Mouse (Mus musculus) CD4-positive helper T cell, adult 2 months (primary cell): ENCODE results near the gene 9030612E09Rik.

Experiments used
- DNase-seq: peaks from one replicate; pipeline ENCODE4 v3.0.0-alpha.2; 2012; ENCODE audit warnings: low read depth, missing footprints, low spot score

Gene 9030612E09Rik

GRCm38 (mm10) chr10:43174326-43175155 lies at the start of gene 9030612E09Rik, which contains the start of gene Sobp:
Gene 9030612E09Rik, plus strand, starts transcription at chr10:43174704.
Gene Sobp, minus strand, starts transcription at chr10:43174530.
- no peak for DNase-seq

DNA sequence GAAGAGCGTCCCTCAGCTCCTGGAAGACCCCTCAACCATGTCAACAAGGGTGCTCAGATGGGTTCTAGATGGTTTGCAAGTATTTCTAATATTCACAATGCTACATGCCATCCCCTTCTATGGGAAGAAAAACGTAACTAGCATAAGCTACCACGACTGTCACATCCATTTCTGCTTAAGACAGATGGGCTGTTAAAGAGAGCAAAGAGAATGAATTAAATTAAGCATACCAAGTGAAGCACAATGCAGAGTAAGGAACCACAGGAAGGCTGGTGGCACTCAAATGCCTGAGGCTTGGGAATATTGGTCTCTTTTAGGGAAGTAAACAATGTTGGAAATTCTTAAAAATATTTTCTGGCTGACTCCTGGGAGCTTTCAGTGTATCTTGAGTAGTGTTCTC lies 45.8 kb upstream of the 9030612E09Rik start:
- no peak for DNase-seq

- no peak for DNase-seq
These were observed 40.5 kb upstream of the 9030612E09Rik start for GRCm38 (mm10) chr10:43134027-43134426.

DNA sequence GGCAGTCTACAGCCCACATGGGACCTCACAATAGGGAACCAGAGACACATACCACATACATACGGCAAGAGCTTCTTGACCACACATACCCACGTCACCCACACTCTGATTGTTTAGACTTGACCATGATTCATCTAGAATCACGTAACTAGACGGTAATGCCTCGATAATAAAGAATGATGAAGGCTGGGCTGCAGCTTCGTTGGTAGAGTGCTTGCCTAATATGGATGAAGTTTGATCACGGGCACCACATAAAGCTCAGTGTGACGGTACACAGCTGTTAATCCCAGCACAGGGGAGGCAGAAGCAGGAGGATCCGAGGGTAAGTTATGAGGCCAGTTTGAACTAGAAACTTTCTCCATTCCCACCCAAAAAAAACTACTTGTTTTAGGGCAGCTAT lies 31.3 kb upstream of the 9030612E09Rik start:
- no peak for DNase-seq

DNA sequence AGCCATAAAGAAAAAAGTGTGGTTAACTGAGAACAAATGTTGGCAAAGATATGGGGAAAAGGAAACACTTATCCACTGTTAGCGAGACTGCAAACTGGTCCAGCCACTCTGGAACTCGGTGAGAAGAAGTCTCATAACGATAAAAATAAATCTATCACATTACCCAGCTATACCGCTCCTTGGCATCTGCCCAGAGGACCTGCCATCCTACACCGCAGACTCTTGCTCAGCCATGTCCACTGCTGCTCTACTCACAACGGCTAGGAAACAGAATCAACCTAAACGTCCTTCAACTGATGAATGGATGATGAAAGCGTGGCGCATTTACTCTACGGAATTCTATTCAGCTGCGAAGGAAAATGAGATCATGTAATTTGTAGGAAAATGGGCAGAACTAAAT lies 26.0 kb upstream of the 9030612E09Rik start:
- DNase-seq: no peak

DNA sequence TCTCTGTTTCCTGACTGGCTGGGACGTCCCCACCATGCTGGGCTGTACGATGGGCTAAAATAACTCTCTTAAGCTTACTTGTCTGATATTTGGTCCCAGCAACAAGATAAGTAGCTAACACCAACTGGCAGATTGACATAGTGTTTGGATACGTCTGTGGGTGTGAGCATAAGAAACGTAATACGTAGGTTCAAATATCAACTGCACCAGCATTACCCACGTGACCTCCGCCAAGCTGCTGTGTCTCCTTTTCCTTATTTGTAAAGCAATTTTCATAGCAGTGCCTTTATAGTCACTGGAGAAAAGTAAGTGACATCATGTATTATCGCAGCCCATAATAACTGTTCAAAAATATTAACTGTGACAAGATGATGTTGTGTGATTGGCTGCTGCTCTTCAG lies 21.9 kb upstream of the 9030612E09Rik start:
- DNase-seq: no peak

DNA sequence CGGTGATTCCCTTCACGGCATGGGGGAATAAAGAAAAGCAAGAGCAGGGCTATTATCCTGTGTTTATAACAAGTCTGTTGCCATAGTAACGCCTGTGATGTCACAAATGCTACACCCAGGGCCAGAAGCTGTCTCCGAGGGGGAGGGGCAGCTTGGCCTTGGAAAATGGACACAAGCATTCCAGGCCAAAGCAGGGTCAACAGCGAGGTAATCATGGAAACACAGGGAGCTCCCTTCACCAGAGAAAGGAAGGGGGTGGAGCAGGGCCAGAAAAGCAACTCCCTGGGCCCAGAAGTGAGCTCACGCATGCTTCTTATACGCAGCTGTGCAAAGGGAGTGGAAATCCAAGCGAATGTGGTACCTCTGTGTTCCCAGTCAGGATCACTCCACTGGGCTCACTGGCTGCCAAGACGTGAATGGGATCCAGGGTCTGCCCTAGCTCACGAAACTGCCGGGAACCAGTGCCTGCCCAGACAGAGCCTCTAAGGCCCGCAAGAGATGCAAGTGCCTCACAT lies 19.4 kb upstream of the 9030612E09Rik start:
- DNase-seq: no peak

DNA sequence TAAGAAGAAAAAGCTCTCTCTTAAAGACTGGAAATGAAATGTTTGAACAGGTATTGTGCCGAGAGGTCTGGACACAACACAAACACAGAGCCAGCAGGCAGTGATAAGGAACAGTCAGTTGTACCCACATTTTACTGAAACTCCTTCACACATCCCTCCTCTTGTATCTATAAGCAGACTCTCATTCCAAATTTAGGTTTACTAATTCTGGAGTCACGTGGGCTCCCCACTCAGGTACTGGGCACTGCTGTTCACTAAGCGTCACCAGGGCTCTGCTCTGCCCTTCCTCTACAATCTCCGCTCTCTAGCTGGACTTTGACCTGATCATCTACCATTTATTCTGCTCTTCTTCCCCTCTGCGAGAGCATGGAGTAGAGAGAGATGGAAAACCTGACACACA lies 15.6 kb upstream of the 9030612E09Rik start:
- no peak for DNase-seq

DNA sequence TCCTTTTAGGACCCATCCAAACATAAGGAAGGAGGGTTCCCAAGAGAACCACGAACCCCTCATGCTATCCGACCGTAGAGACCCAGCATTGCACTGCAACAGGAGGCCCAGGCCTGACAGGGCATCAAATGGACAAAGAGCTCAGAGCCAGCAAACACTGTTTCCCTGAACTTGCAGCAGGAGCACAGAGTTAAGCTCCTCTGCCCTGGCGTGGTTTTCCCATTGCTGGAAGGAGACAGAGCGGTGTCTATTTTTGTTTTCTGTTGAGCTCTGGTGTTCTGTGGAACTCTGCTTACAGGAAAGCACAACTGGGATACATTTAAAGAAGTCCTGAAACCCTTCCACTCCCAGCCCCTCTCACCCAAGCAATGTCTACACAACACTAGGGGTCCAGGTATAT lies 15.2 kb upstream of the 9030612E09Rik start:
- no peak for DNase-seq

DNA sequence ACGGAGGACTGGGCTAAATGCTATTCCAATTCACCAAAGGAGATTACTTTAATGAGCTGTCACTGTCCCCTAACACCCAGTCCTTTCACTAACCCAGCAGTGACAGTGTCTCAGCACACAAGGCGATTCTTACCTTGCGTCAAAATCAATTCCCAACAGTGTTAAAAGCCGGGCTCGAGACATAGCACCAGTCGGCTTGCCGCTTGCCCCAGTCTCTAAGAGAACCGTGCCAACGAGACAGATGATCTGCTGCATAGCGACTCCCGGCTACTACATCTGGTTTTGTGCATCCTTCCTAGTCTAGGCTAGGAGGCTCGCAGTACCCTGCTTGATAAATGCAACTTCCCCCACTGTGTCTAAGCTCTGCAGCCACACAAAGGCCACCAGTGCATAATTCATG lies 12.2 kb upstream of the 9030612E09Rik start:
- DNase-seq: no peak

DNA sequence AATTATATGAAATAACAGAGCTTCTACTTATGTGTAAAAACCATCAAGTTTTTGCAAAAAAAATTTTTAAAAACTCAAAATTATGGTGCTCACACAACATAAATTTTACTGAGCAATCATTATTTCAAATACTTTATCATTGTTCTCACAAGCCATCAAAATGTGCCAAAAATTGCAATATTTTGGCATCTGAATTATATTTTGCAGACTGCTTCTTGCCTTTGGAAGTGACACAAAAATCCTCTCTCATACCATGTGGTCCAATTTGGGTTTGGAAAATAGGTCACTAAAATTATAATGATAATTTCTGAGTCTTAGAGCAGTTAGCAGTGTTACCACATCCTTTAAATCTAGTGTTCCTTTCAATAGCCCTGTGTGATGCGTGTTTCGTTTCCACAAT lies 10.1 kb upstream of the 9030612E09Rik start:
- DNase-seq: no peak

- no peak for DNase-seq
These were observed 8.4 kb upstream of the 9030612E09Rik start for GRCm38 (mm10) chr10:43166146-43166545.

DNA sequence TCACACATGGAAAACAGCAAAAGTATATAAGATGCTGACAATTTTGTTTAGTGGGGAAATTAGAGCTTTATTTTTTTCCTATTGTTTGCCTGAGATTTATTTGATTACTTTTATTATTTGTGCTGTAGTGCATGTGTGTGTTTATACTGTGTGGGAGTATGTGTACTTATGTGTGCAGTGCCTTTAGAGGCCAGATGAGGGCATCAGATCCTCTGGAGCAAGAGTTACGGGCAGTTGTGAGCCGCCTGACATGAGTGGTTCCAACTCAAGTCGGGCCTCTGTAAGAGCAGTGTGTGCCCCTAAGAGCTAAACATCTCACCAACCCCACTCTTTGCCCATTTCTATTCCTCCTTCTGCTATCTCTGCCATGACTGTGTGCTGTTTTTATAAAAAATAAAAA lies 7.7 kb upstream of the 9030612E09Rik start:
- DNase-seq: no peak

- no peak for DNase-seq
These were observed 5.7 kb upstream of the 9030612E09Rik start for GRCm38 (mm10) chr10:43168847-43169246.

DNA sequence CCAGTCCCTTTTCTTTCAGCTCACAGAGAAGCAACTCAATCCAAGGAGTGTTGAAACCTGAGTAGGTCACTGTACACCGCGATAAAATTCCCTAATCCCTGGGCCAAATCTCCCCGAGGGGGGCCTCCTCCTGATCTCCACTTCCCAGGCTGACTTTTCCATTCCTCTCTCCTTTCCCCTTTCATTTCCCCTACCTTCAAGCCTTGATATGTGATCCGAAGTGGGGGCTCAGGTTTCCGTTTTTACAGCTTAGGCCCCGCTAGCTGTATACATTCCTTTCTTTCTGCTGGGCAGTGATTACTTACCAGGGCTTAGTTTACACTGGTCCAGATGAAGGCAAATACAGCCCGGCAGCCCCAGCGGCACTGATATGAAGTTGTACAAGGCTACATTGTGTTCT lies 3.4 kb upstream of the 9030612E09Rik start:
- no peak for DNase-seq

- no peak for DNase-seq
These were observed 2.4 kb upstream of the 9030612E09Rik start for GRCm38 (mm10) chr10:43172066-43172465.

DNA sequence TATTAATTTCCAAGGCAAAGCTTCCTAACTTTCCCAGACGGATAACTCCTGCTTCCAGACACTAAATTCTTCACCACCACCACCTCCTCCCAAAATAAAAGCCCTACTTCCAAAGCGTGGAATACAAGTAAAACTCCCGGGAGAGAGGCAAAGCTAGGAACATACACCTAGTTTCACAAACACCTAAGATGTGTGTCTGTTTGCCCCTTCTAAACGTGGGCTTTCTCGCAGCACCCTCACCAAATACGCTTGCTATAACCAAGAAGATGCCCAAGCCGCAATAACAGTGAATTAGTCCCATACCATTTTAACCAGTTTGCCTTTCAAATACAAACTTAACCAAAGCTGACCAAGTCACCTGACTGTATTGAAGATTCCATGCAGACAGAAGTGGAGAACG lies 1.9 kb upstream of the 9030612E09Rik start:
- no peak for DNase-seq

DNA sequence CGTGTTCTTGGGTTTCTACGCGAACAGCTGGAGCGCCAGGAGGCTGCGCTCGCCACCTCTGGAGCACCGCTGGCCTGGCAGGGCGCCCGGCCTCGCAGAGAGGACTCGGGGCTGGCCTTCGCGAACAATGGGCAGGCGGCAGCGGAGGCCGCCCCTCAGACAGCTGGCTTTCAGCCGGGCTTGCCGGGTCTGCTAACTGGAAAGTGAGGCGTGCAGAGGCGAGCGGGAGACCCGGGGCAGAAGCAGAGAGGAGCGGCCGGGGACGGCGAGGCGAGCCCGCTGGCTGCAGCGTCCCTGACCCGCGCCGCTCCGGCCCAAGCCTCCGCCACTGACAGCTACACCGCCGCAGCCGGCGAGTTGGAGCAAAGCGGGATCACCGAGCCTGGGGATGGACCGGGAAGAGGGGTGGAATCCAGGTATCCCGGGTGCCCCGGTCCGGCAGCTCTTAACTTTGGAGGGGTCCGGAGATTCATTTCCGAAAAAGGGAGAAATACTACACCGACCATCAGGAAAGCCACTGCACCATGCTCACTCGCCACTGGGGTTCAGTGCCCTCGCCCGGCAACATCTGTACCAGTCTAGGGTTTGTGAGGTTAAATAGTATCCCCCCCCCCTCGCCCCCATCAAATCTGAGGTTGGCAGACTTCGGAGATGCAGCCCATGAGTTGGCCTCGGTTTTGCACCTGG lies 1.2 kb upstream of the 9030612E09Rik start:
- DNase-seq: peak; percentile 9

GRCm38 (mm10) chr10:43173828-43174325 lies 627 bp upstream of the 9030612E09Rik start:
- no peak for DNase-seq

GRCm38 (mm10) chr10:43175156-43175601 lies 675 bp downstream of the 9030612E09Rik start:
- no peak for DNase-seq

DNA sequence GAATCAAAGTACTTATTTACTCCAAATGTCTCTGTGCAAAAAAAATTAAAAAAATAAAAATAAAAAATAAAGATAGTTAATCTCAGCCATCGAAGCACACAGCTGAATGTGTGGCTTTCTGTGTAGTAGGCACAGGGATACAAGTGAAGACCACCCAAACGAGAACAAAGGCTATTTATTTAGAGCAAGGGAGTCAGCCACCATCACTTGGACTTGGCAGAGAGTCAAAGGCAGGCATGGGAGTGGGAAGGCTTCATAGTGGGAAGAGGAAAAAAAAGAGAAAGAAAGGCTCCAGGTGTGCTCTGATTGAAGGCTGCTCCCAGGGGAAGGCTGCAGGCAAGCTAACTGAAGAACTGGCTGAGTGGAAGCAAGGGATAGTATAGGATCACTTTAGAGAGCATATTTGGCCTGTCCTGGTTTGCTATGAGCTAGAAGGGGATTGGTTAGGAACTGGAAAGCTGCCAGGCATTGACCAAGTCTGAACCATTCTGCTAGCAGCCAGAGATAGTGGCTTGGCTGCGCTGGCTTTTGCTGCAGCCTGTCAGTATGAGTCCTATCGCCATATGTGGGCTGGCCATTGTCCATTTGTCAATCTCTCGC lies 5.9 kb downstream of the 9030612E09Rik start:
- DNase-seq: no peak

- DNase-seq: no peak
These were observed 25.7 kb downstream of the 9030612E09Rik start for GRCm38 (mm10) chr10:43200206-43200605.
